Mouse (Mus musculus) c-Kit-positive CD71-positive TER-119-positive erythroid progenitor cells, embryonic 14.5 days (primary cell): ENCODE results near the gene Tjap1.

Experiments
- DNase-seq: peaks from one replicate; pipeline ENCODE4 v3.0.0-alpha.2; 2013; ENCODE audit warnings: low spot score

Tjap1 gene

DNA sequence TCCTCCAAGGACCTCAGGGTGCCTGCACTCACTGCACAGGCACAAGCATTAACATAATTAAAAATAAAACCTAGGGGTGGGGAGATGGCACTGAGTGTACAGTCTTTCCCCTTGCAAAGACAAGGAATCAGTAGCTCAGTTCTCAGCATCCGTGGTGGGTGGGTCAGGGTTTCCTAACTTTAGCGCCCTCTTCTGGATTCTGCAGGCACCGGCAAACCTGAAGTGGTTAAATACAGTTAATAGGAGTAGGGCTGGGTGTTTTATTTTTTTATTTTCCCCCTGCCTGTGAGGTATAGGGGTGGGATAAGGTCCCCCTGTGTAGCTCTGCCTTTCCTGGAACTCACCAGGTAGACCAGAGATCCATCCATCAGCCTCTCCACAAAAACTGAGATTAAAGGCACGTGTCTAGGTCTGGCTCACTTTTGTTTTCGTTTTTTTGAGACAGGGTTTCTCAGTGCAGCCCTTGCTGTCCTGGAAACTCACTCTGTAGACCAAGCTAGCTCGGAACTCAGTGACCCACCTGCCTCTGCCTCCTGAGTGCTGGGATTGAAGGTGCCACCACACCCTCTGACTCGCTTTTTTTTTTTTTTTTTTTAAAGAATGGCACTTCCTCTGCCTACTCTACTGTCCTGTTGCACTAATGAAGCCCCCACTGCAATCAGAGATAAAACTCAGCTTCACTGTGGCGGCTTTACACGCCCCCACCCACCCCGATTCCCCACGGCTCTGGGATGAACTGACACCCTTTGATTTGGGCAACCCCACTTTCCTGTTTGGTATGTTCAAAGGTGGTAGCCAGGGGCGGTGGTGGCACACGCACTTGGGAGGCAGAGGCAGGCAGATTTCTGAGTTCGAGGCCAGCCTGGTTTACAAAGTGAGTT is 30.0 kb downstream of the Tjap1 start:
- peak; percentile 56 for DNase-seq

DNA sequence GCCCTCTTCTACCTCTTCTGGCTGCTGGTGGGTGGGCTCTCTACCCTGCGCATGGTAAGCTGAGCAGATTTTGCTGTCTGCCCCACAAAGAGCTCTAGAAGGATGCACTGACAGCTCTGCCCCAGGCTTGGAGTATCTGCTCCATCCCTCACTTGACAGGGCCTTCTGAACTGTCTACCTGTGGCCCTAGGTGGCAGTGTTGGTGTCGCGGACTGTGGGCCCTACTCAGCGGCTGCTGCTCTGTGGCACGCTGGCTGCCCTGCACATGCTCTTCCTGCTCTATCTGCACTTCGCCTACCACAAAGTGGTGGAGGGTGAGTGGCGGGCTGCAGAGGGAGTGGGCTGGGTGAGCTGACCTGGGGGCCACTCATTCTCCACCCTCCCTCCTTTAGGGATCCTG is 31.7 kb downstream of the Tjap1 start:
- no peak for DNase-seq

DNA sequence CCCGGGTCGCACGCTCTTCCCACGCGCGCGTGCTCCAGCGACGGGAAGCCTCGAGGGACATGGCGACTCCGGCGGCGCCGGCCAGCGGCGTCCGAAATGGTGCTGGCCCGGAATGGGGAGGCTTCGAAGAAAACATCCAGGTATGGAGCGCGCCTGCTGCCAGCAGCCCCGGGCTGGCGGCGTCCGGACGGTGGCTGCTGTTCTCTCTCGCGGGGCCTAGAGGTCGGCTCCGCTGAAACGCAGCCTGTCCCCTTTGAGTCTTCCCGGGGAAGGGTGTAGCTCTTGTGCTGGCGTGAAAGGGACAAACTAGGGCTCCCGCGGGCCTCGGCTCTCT is 34.7 kb downstream of the Tjap1 start:
- DNase-seq, result no peak

DNA sequence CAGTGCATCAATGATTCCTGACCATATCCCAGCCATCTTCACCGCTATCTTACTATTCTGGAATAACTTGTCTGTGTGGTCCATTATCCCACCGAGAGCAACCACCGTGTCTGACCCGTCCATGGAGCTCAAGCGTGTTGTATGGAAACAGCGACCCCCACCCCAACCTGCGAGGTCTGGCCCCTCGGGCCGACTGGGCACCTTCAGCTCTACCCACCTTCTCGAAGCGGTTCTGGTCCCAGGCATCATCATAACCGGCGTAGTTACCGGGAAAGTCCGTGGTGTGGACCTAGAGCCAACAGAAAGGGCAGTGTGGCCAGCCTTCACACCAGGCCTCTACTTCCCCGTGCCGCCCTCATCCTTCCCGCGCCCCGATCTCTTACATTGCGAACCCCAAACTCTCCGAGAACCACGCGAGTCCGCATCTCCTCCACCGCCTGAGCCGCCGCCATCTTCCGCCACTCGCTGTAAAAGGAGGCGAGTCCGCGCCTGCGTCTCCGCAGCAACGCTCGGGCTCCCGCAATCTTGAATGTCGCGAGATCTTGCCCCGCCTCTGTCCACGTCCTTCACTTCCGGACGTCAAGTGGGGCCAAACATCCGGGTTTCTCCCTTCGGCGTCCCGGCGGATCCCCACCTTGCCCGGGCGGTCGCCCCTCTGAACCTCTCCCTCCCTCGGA is 35.2 kb downstream of the Tjap1 start, which contains the start of the genes Polr1c and Yipf3:
Polr1c (minus strand) TSS at position 543 of the 677 bp plus-strand sequence.
Yipf3 (plus strand) TSS at position 569 of the 677 bp plus-strand sequence.
- peak; percentile 89 for DNase-seq

DNA sequence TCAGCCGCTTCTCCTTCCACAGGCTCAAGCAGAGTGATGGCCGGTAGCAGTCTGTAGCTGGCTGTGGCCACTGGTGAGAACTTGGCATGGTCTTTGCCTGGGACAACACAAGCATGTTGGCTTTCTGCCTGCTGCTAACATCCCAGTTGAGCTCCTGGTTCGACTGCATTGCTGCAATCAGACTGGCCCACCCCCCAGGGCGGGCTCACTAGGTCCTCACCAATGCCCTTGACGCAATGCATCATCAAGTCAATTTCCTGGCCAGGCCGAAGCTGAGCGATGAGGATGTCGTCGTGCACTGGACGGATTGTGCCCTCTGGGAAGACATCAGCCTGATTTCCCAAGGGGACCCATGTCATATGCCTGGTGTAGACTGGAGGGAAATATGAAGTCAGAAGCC is 38.2 kb downstream of the Tjap1 start:
- DNase-seq, result no peak

DNA sequence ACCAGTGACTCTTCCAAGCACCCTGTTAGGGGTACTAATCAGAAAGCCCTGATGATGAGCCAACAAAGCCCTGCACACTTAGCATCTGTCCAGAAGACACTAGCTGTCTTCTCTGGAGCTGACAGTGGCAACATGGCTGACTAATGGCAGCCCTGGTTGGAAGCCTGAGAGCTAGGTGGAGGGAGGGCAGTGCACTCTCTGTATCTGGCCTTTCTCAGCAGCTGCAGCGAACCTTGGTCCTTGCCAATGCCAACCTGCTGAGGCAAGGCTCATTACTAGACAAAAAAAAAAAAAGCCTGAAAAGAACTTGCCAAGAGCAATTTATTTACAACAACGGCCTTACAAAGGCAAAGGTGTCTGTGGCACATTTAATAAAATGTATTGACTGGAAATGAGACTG is 39.2 kb downstream of the Tjap1 start:
- DNase-seq, result no peak

DNA sequence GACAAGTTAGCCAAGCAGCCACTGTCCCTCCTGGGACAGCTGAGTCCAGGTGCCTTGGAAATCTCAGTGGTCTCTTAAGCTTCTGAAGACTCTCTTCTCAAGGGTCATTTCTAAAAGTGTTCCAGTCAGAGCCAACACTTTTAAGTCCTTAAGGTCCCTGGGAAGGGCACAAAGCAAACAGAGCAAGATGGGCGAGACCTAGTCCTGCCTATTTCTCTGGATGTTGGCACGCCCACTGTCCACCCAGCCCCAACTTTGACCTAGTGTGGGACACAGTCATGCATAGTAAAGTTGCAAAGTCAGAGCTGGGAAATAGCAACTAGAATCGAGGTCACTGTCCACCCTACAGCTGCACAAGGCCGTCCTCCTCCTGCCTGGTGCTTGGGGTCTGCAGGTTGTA is 39.8 kb downstream of the Tjap1 start:
- no peak for DNase-seq

DNA sequence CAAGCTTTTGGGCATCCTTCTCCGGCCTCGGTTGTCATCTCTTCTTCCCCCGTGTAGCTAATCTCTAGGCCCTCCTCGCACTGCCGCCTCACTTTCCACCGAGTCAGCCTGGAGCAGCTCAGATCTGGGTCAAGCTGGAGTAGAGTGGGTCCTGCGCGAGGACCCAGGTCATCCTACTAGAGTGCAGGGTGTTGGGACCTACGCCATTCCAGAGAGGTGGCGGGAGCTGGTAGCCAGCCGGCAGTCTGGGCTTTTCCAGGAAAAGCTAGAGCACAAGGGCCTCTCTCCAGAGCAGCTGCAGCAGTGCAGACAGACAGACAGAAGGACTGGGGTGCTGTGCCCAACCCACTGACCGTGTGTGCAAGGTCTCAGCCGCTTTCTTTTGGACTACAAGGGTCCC is 40.6 kb downstream of the Tjap1 start:
- no peak for DNase-seq

DNA sequence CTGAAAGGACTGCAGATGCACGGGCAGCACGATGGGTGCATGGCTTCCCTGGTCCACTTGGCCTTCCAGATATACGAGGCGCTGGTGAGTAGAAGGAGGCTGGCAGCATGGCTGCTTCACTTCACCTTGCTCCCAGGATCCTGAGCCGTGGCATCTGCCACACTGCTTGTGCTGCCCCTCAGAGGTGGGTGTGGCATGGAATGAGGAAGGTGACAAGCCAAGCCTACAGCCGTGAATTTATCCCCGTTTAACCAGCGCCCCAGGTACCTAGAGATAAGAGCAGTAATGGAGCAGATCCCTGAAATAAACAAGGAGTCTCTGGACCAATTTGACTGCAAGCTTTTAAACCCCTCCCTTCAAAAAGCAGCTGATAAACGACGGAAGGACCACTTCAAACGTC is 41.4 kb downstream of the Tjap1 start:
- DNase-seq, result no peak

DNA sequence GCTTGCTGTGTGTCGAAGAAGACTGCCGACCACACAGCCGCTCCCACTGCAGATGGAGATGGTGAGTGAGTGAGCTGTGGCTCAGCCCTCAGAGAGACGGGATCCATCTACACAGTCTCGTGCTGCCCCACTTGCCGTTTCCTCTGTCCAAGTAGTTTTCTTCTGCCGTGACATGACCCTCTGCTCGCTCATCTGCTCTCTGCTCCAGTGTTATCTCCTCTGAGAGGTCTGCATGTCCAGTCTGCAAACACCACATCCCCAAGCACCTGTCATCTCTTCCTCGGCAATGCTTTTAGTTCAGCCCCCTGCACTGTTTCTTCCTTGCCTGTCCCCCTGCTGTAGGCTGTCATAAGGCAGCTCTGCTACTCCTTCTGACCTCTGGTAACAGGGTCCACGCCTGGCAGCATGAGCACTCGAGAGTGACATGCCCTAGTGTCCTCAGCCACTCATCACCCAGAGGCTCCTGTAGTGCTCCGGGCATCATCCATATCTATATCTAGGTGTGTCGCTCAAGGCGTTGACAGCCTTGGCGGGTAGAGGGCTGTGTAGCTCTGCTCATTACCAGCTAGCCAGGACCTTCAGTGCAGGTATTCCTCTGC is 43.2 kb downstream of the Tjap1 start:
- no peak for DNase-seq

DNA sequence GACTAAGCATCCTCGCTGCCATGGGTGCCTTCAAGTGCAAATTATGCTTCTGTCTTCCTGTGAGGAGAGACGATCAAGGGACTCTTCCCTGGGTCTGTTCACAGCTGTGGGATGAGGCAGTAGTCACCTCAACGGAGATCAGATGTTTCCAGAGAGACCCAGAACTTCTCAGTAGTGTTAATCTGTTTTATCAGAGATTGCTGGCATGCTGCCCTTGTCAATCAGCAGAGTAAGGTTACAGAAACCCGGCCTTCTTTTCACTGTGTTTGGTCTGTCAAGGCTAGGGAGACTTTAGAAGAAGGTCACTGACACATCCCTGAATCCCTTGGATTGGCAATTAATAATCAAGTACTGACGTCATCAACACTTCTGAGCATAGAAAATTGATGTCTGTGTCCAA is 45.3 kb downstream of the Tjap1 start:
- no peak for DNase-seq

DNA sequence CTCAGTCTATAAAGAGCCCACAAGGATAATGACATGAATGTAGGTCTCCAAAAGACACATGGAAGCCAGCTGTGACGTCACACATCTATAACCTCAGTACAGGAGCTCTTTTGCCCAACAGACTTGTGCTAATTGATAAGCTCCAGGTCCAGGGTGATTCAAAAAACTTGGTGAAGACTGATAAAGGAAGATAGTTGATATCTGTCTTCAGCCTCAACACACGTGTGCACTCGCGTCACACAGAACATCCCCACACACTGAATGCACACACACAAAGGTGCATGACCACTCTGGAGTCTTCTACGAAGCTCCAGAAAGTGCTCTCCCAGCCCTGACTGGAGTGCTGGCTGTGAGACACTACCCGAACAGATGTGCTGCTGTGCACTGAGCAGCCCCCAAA is 45.7 kb downstream of the Tjap1 start:
- DNase-seq, result no peak

DNA sequence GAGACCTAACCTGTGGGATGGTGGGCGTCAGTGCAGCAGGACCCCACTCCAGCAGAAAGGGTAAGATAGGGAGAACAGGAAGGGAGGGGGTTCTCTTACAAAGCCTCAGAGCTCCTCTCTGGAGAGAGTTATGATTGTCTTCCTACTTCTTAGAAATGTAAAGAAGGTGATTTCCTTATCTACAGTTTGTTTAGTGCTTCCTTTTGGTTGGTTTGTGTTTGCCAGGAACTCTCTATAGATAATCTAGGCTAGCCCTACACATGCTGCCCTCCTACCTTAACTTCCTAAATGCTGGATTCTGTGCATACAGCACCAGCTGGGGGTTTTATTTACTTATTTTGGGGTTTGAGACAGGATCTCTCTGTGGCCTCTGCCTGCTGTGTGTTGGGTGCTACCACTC is 46.8 kb downstream of the Tjap1 start:
- DNase-seq, result no peak

DNA sequence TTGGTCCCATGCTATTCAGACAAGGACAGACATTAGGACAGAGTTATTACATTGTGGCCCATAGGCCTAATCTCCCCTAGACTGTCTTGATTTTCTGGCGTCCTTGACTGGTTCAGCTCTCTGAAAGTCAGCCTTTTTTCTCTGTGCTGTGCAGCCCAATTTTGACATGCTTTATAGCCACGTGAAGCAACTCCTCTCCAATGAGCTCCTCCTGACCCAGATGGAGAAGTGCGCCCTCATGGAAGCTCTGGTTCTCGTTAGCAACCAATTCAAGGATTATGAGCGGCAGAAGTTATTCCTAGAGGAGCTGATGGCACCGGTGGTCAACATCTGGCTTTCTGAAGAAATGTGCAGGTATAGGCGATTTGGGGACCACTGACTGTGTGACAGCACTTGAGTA is 55.2 kb downstream of the Tjap1 start:
- DNase-seq, result no peak

DNA sequence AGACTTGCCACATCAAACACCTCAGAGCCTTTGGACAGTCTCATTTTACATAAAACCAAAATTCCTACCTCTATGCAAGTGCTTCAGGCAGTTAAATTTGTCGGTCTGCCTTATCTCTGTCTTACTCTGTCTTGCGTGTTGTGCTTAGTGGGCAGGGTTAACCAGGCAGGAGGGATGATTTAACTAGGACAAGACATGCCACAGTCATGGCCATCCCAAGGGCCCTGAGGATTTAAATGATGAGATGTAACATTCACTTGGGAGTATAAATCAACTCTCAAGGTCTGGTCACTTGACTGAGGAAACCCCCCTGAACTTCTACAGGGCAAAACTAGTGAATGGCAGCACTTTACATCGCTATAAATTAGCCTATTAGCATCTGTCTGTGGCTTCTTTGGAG is 61.2 kb downstream of the Tjap1 start:
- no peak for DNase-seq

DNA sequence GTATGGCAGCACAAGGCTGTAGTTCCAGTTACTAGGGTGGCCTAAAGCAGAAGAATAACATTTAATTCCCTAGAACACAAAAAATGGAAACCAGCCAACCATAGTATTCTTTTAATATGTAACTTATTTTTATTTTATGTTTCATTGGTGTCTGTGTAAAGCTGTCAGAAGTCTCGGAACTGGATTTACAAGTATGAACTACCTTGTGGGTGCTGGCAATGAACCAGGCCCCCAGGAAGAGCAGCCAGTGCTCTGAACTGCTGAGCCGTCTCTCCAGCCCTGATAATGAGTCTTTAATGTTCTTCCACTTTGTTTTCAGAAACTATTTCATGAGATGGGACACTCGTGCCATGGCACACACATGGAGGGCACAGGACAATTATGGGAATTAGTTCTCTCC is 72.3 kb downstream of the Tjap1 start:
- no peak for DNase-seq
